Mouse (Mus musculus): ENCODE results near the gene Nrsn1.

GRCm38 (mm10) chr13:25269039-25269438 lies 1.3 kb downstream of the Nrsn1 start:
- TF ChIP-seq POLR2A (IDR thresholded peaks at IDR 0.05; ENCODE audit: insufficient read length, low read depth) (no peak), POLR2AphosphoS2 (IDR thresholded peaks at IDR 0.05; ENCODE audit: insufficient read length, low read depth) (no peak)
